Mouse (Mus musculus) erythroblast, embryonic 14.5 days (primary cell): ENCODE data around the gene Adgrf5.

ENCODE experiments used
- GATA1 ChIP-seq: IDR thresholded peaks from 2 replicates; pipeline ENCODE4 v1.6.1; 2012; ENCODE audit warnings: low read length, inconsistent platforms, mixed read lengths
- TAL1 ChIP-seq: IDR thresholded peaks from 3 replicates; pipeline ENCODE4 v1.6.1; 2012; ENCODE audit warnings: low read length, inconsistent platforms, mixed read lengths

- no peak for TF ChIP-seq GATA1
- no peak for TF ChIP-seq TAL1
Measured at GRCm38 (mm10) chr17:43477621-43478020, 117.4 kb downstream of the Adgrf5 start.
